Mouse (Mus musculus): ENCODE measurements around the gene Cdk9.

- TF ChIP-seq CTCF (IDR thresholded peaks at IDR 0.05; ENCODE audit: low read depth, low read length) (no peak), POLR2A (IDR thresholded peaks at IDR 0.05; ENCODE audit: insufficient read depth, low read length) (no peak), EP300 (IDR thresholded peaks at IDR 0.05; ENCODE audit: insufficient read depth, low read depth, low read length) (no peak)
Observed at GRCm38 (mm10) chr2:32706971-32707370, 5.9 kb downstream of the Cdk9 start.

Data from ES-Bruce4 (cell line).